Mouse (Mus musculus): ENCODE data around the gene Fibp.

DNA sequence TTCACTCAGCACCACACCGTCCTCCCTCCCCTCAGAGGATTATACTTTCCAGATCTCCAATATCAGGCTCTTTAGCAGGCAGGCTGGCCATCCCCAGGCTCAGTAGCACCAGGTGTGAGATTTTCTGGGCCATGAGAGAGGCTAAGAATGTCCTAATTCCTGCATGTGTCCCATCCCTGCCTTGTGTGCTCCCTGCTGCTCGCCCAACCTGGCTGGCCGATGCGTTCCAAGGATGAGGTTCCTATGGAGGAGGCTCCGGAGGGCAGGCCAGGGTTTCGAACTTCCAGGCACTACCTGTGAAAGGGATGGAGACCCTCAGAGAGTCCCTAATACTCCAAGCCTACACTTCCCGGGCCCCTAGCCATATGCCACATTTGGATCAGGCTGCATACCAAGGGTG lies 25.4 kb downstream of the Fibp start:
- no peak for TF ChIP-seq POLR2A (IDR thresholded peaks at IDR 0.05; ENCODE audit: insufficient read depth, low read depth, low read length)
- no peak for TF ChIP-seq EP300 (IDR thresholded peaks at IDR 0.05; ENCODE audit: insufficient read depth, low read depth, low read length)
- no peak for TF ChIP-seq CTCF (IDR thresholded peaks at IDR 0.05)

Measured in heart, adult 2 months (tissue).